Mouse (Mus musculus) myocyte (in vitro differentiated cells): Measurements from ENCODE around the gene Dpagt1.

Source experiments
- E2F4 ChIP-seq: IDR thresholded peaks from one replicate; pipeline ENCODE4 v1.6.1; 2011; ENCODE audit warnings: mild to moderate bottlenecking, control low read depth, moderate library complexity; ENCODE audit not compliant: insufficient read depth
- MYOD1 ChIP-seq, 3 experiments: IDR thresholded peaks; one replicate each; pipeline ENCODE4 v1.6.1; 2011; ENCODE audit warnings: control low read depth in 2 of 3, low read depth in 2 of 3, mild to moderate bottlenecking in 2 of 3, moderate library complexity in 1 of 3; ENCODE audit not compliant: insufficient read length in 2 of 3, control insufficient read depth in 1 of 3
- MYOG ChIP-seq, 3 experiments: IDR thresholded peaks; one replicate each; pipeline ENCODE4 v1.6.1; 2011; ENCODE audit warnings: control low read depth in 2 of 3, low read depth in 2 of 3, mild to moderate bottlenecking in 2 of 3; ENCODE audit not compliant: insufficient read length in 2 of 3, control insufficient read depth in 1 of 3, insufficient read depth in 1 of 3
- POLR2A ChIP-seq: IDR thresholded peaks from one replicate; pipeline ENCODE4 v1.6.1; 2011; ENCODE audit warnings: low read depth, mild to moderate bottlenecking, control low read depth, moderate library complexity; ENCODE audit not compliant: insufficient read length
- POLR2AphosphoS2 ChIP-seq: IDR thresholded peaks from one replicate; pipeline ENCODE4 v1.6.1; 2011; ENCODE audit warnings: low read depth, control low read depth; ENCODE audit not compliant: insufficient read length
- REST ChIP-seq: IDR thresholded peaks from one replicate; pipeline ENCODE4 v1.6.1; 2011; ENCODE audit warnings: mild to moderate bottlenecking, control low read depth, moderate library complexity; ENCODE audit not compliant: insufficient read depth, insufficient read length
- SRF ChIP-seq: IDR thresholded peaks from one replicate; pipeline ENCODE4 v1.6.1; 2011; ENCODE audit warnings: low read depth; ENCODE audit not compliant: control insufficient read depth, insufficient read length
- USF1 ChIP-seq: IDR thresholded peaks from one replicate; pipeline ENCODE4 v1.6.1; 2011; ENCODE audit warnings: low read depth, mild to moderate bottlenecking, control low read depth, moderate library complexity

GRCm38 (mm10) chr9:44287401-44288075 is 38.3 kb upstream of the Dpagt1 start:
- TF ChIP-seq POLR2A (no peak), SRF (no peak), REST (no peak), MYOG (IDR thresholded peaks at IDR 0.05; ENCODE audit: control insufficient read depth in 1 of 3, insufficient read depth in 1 of 3, insufficient read length in 2 of 3, low read depth in 2 of 3) (no peak), USF1 (no peak), POLR2AphosphoS2 (peak; percentile 19), E2F4 (no peak), MYOD1 (IDR thresholded peaks at IDR 0.05; ENCODE audit: control insufficient read depth in 1 of 3, insufficient read length in 2 of 3, low read depth in 2 of 3) (no peak)
